Mouse (Mus musculus): Measurements from ENCODE around the gene Gpr157. TPM values are rescaled to one million over a fixed set of nuclear protein-coding genes. Genes with fewer than 3 reads are reported as not detected.
A peak's percentile ranks its signal among the peaks of the same experiment; 100 is the strongest.

The Gpr157 gene
- polyA plus RNA-seq, 1 experiment: 1.2 TPM

DNA sequence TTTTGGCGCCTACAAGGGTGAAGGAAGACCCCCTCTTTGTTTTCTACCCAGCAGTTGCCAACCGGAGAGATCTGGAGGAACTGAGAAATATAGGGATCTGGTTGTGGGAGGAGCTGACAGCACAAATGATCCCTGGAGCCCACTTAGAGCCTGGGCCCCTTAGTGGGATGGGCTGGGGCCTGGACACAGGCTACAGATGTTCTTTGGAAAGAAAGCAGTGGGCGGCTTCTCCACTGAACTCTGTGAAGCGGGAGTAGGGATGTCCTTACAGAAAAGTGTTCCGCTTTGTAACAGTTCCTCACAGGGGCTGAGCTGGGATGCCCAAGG is 7.3 kb downstream of the Gpr157 start:
- H3K27me3 ChIP-seq (replicated peaks; ENCODE audit: control insufficient read depth, insufficient read depth, low read length): no peaks in the 10 kb centered on the region
- no peaks in the 10 kb centered on the region for H3K4me1 ChIP-seq (ENCODE audit: control insufficient read depth, insufficient read depth, low read length)
- no peak for DNase-seq
- no peak overlapping the region for H3K27ac ChIP-seq (ENCODE audit: insufficient read depth, low read depth, low read length)
- H3K4me3 ChIP-seq (ENCODE audit: insufficient read depth, low read depth, low read length): no peak overlapping the region
- 91% methylated on average over 5 of the region's 5 CpGs for WGBS
- H3K36me3 ChIP-seq (ENCODE audit: control insufficient read depth, insufficient read depth, low read length): no peaks in the 10 kb centered on the region
- TF ChIP-seq POLR2A (IDR thresholded peaks at IDR 0.05; ENCODE audit: low read depth, low read length) (no peak), CTCF (conservative IDR thresholded peaks at IDR 0.05; ENCODE audit: insufficient read depth, insufficient read length, low read depth, low read length) (no peak)

DNA sequence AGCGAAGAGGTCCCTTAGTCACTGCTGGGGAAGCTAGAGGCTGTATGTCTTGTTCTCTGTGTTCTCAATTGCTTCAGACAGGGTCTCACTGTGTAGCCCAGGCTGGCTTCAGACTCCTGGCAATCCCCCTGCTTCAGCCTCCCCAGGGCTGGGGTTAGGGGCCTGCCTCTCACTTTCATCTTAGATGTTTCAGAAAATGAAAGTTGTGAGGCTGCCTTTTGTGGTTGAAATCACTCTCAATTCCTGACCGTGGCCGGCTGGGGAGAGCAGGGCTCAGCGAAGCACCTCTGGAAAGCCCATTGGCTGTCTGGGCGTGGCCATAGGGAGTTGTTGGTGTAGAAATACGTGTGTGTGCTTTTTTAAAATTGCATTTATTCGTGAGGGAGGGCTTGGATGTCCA is 9.1 kb downstream of the Gpr157 start:
- TF ChIP-seq CTCF (conservative IDR thresholded peaks at IDR 0.05; ENCODE audit: insufficient read depth, insufficient read length, low read depth, low read length) (no peak), POLR2A (IDR thresholded peaks at IDR 0.05; ENCODE audit: low read depth, low read length) (no peak)
- WGBS: 90% methylated on average over 7 of the region's 7 CpGs
- H3K36me3 ChIP-seq (ENCODE audit: control insufficient read depth, insufficient read depth, low read length): no peaks in the 10 kb centered on the region
- no peak for DNase-seq
- no peaks in the 10 kb centered on the region for H3K4me1 ChIP-seq (ENCODE audit: control insufficient read depth, insufficient read depth, low read length)
- no peak overlapping the region for H3K4me3 ChIP-seq (ENCODE audit: insufficient read depth, low read depth, low read length)
- H3K27ac ChIP-seq (ENCODE audit: insufficient read depth, low read depth, low read length): no peak overlapping the region
- H3K27me3 ChIP-seq (replicated peaks; ENCODE audit: control insufficient read depth, insufficient read depth, low read length): no peaks in the 10 kb centered on the region

DNA sequence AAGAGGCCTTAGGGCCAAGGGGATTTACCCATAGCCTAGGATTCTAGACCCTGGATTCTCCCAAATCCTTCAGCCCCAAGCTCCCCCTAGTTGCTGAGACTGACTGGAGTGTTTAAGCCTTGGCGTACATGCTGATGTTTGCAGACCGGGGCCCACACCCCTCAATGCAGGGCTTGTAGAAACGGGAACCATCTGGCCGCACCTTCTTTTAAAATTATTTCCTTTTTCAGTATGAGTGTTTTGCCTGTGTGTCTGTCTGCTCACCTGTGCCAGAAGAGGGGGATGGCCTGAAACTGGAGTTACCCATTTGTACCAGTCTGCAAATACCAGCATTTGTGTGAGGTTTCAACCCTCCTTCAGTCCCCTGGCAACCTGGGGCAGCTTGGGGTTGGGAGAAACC is 10.7 kb downstream of the Gpr157 start:
- Histone ChIP-seq H3K36me3 (ENCODE audit: control insufficient read depth, insufficient read depth, low read length) (no peaks in the 10 kb centered on the region), H3K4me3 (ENCODE audit: insufficient read depth, low read depth, low read length) (no peak overlapping the region), H3K27me3 (replicated peaks; ENCODE audit: control insufficient read depth, insufficient read depth, low read length) (no peaks in the 10 kb centered on the region), H3K4me1 (ENCODE audit: control insufficient read depth, insufficient read depth, low read length) (no peaks in the 10 kb centered on the region), H3K27ac (ENCODE audit: insufficient read depth, low read depth, low read length) (no peak overlapping the region)
- 93% methylated on average over 4 of the region's 4 CpGs for WGBS
- TF ChIP-seq POLR2A (IDR thresholded peaks at IDR 0.05; ENCODE audit: low read depth, low read length): no peak
- TF ChIP-seq CTCF (conservative IDR thresholded peaks at IDR 0.05; ENCODE audit: insufficient read depth, insufficient read length, low read depth, low read length): no peak
- no peak for DNase-seq

GRCm38 (mm10) chr4:150098880-150099279 is 11.7 kb downstream of the Gpr157 start:
- H3K4me3 ChIP-seq (ENCODE audit: insufficient read depth, low read depth, low read length): no peak overlapping the region
- no peaks in the 10 kb centered on the region for H3K4me1 ChIP-seq (ENCODE audit: control insufficient read depth, insufficient read depth, low read length)
- TF ChIP-seq POLR2A (IDR thresholded peaks at IDR 0.05; ENCODE audit: low read depth, low read length) (no peak), CTCF (conservative IDR thresholded peaks at IDR 0.05; ENCODE audit: insufficient read depth, insufficient read length, low read depth, low read length) (peak; percentile 95)
- H3K27me3 ChIP-seq (replicated peaks; ENCODE audit: control insufficient read depth, insufficient read depth, low read length): no peaks in the 10 kb centered on the region
- 18% methylated on average over 10 of the region's 10 CpGs for WGBS
- no peak overlapping the region for H3K27ac ChIP-seq (ENCODE audit: insufficient read depth, low read depth, low read length)
- no peaks in the 10 kb centered on the region for H3K36me3 ChIP-seq (ENCODE audit: control insufficient read depth, insufficient read depth, low read length)
- DNase-seq: peak; percentile 83

DNA sequence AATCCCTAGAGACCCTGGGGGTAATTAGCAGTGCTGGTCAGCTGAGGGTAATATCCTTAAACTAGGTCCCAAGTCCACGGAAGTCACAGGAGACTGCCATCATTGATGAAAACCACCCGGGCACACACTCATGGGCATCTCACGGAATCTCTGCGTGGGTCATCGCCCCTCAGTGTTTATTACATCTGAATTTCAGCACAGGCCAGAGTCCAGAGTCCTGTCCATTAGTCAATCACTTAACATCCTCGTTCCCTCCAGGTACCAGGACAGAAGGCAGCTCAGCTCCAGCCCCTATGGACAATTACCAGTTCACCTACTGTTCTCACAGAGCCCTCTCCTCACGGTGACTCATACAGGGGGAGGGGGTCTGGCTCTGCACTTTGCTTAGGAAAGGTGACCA is 15.7 kb downstream of the Gpr157 start:
- Histone ChIP-seq H3K27me3 (replicated peaks; ENCODE audit: control insufficient read depth, insufficient read depth, low read length) (no peaks in the 10 kb centered on the region), H3K4me1 (ENCODE audit: control insufficient read depth, insufficient read depth, low read length) (no peaks in the 10 kb centered on the region), H3K36me3 (ENCODE audit: control insufficient read depth, insufficient read depth, low read length) (no peaks in the 10 kb centered on the region), H3K27ac (ENCODE audit: insufficient read depth, low read depth, low read length) (no peak overlapping the region), H3K4me3 (ENCODE audit: insufficient read depth, low read depth, low read length) (no peak overlapping the region)
- DNase-seq: no peak
- 63% methylated on average over 7 of the region's 7 CpGs for WGBS
- TF ChIP-seq CTCF (conservative IDR thresholded peaks at IDR 0.05; ENCODE audit: insufficient read depth, insufficient read length, low read depth, low read length): no peak
- TF ChIP-seq POLR2A (IDR thresholded peaks at IDR 0.05; ENCODE audit: low read depth, low read length): no peak

DNA sequence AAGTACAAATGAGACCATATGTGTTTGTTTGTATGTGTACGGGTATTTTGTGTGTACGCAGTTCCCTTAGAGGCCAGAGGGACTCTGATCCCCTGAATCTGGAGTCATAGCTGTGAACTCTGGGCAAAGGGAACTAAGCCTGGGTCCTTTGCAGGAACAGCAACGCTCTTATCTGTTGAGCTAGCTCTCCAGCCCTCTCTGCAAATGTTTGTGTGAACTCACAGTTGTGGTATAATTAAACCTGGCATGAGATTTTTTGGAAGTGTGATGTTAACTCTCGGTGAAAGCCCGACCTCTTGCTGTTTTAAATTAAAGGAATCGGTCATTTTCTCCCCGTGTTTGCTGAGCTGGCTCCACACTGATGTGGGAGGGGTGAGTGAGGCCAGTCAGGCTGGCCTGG is 18.5 kb downstream of the Gpr157 start:
- Histone ChIP-seq H3K36me3 (ENCODE audit: control insufficient read depth, insufficient read depth, low read length) (no peaks in the 10 kb centered on the region), H3K27me3 (replicated peaks; ENCODE audit: control insufficient read depth, insufficient read depth, low read length) (no peaks in the 10 kb centered on the region), H3K27ac (ENCODE audit: insufficient read depth, low read depth, low read length) (no peak overlapping the region), H3K4me1 (ENCODE audit: control insufficient read depth, insufficient read depth, low read length) (no peaks in the 10 kb centered on the region), H3K4me3 (ENCODE audit: insufficient read depth, low read depth, low read length) (no peak overlapping the region)
- WGBS: 50% methylated on average over 7 of the region's 7 CpGs
- TF ChIP-seq CTCF (conservative IDR thresholded peaks at IDR 0.05; ENCODE audit: insufficient read depth, insufficient read length, low read depth, low read length) (no peak), POLR2A (IDR thresholded peaks at IDR 0.05; ENCODE audit: low read depth, low read length) (no peak)
- no peak for DNase-seq

DNA sequence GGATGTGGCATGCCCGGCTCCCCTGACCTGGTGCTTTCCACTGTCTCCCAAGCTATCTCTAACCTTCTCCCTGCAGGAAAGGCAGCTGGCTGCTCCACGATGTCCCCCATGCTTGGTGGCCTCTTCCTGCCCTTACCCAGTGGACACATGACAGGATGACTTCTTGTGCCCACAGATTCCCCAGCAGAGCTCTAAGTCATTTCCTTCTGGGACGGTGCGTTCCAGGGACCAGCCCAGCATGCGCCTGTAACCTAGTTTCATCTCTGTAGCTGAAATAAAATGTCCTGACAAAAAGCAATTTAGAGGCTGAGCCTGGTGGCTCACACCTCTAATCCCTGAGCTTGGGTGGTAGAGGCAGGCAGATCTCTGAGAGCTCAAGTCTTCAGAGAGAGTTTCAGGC is 19.5 kb downstream of the Gpr157 start:
- Histone ChIP-seq H3K4me1 (ENCODE audit: control insufficient read depth, insufficient read depth, low read length) (no peaks in the 10 kb centered on the region), H3K27me3 (replicated peaks; ENCODE audit: control insufficient read depth, insufficient read depth, low read length) (no peaks in the 10 kb centered on the region), H3K4me3 (ENCODE audit: insufficient read depth, low read depth, low read length) (no peak overlapping the region), H3K27ac (ENCODE audit: insufficient read depth, low read depth, low read length) (no peak overlapping the region), H3K36me3 (ENCODE audit: control insufficient read depth, insufficient read depth, low read length) (no peaks in the 10 kb centered on the region)
- TF ChIP-seq POLR2A (IDR thresholded peaks at IDR 0.05; ENCODE audit: low read depth, low read length): no peak
- TF ChIP-seq CTCF (conservative IDR thresholded peaks at IDR 0.05; ENCODE audit: insufficient read depth, insufficient read length, low read depth, low read length): no peak
- no peak for DNase-seq
- 65% methylated on average over 5 of the region's 5 CpGs for WGBS

- 68% methylated on average over 3 of the region's 3 CpGs for WGBS
- Histone ChIP-seq H3K27ac (ENCODE audit: insufficient read depth, low read depth, low read length) (no peak overlapping the region), H3K27me3 (replicated peaks; ENCODE audit: control insufficient read depth, insufficient read depth, low read length) (no peaks in the 10 kb centered on the region), H3K4me3 (ENCODE audit: insufficient read depth, low read depth, low read length) (no peak overlapping the region), H3K36me3 (ENCODE audit: control insufficient read depth, insufficient read depth, low read length) (no peaks in the 10 kb centered on the region), H3K4me1 (ENCODE audit: control insufficient read depth, insufficient read depth, low read length) (no peaks in the 10 kb centered on the region; the same call in 1 of the 2 replicates)
- no peak for TF ChIP-seq POLR2A (IDR thresholded peaks at IDR 0.05; ENCODE audit: low read depth, low read length)
- DNase-seq: no peak
Measured at GRCm38 (mm10) chr4:150109636-150110035, 22.5 kb downstream of the Gpr157 start.
